Mouse (Mus musculus): ENCODE measurements around the gene H2-K1.

DNA sequence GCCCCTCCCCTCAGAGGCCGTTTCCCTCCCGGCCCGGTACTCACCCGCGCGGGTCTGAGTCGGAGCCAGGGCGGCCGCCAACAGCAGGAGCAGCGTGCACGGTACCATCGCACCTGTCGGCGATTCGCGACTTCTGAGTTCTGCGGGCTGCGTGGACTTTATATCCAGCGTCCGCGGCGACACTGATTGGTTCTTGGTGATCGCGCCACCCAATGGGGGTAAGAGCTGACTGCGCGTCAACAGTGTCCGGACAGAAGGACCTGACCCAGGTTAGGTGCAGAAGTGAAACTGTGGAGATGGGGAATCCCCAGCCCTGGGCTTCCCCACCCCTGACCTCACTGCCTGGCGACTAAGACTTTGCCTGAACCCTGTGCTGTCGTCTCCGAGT lies at the start of gene H2-K1:
- TF ChIP-seq CTCF (conservative IDR thresholded peaks at IDR 0.05 in 1 of 2, IDR thresholded peaks at IDR 0.05 in 1 of 2; ENCODE audit: low read depth in 2 of 2, low read length in 2 of 2) (no peak), TBP (conservative IDR thresholded peaks at IDR 0.05; ENCODE audit: low read depth, low read length) (peak; percentile 91; the same call in 1 of the 2 replicates), ZMIZ1 (IDR thresholded peaks at IDR 0.05; ENCODE audit: low read depth, low read length) (peak; percentile 93), RAD21 (IDR thresholded peaks at IDR 0.05; ENCODE audit: low read depth, low read length) (no peak), MYC (IDR thresholded peaks at IDR 0.05; ENCODE audit: low read depth, low read length) (peak; percentile 21; the same call in 1 of the 2 replicates), EP300 (IDR thresholded peaks at IDR 0.05; ENCODE audit: low read length) (0 out of 2 replicates have a peak, but pooled peaks have one; percentile 28)
